In the genomic region with DNA sequence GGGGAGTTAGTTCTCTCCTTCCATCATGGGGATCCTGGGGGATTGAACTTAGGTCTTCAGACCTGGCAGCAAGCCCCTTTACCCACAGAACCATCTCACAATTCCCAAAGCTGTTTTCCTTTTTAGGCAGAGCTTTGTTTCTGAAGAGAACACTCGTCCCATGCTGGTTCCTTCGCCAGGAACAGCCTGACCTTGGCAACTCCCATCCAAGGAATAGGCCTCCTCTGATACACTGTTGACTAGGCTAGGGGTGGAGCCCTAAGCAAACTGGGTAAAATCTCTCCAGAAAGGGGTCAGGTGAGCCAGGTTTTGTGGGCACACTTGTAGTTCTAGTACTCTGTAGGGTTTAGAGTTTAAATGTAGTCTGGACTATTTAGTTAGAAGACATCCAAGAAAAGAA, we compare ENCODE assay signal across 22 mouse cellular contexts. TPM values are rescaled to one million over a fixed set of nuclear protein-coding genes. Genes with fewer than 3 reads are reported as not detected.
DNase-seq lines count a peak whose midpoint lies in the region; TF ChIP-seq lines count a peak whose summit lies in the region.
"Had no signal": no experiment of that assay in that cellular context is flagged by ENCODE, and none has a peak within 500 bp of the region (broad histone marks: within the 10 kb centered on the region; RNA-seq: fewer than 3 reads in every experiment).

No protein-coding gene starts in this region.

- DNase-seq in gastrocnemius, postnatal 25 days, result peak; percentile 42
- no peak for DNase-seq in gastrocnemius, postnatal 10 days
- DNase-seq in ES-E14 (ENCODE audit: low read depth, low spot score), result no peak
- no peak for DNase-seq in kidney, postnatal 14 days
- DNase-seq in layer of hippocampus, adult 9-11 months, result no peak
- DNase-seq: adrenal gland, postnatal 10 days; cerebellum, adult 11-12 months; cerebellum, adult 9-10 months; cerebellum, postnatal 25 days; heart, postnatal 10 days; heart, postnatal 4 days had no signal

- no peak for TF ChIP-seq POLR2A in ES-Bruce4 (IDR thresholded peaks at IDR 0.05; ENCODE audit: insufficient read depth, low read length)

- H3K4me1 ChIP-seq in ES-Bruce4 (ENCODE audit: control insufficient read depth, insufficient read depth, low read length), result peaks cover 1% of the 10 kb centered on the region
- peaks cover 0 to 11% of the 10 kb centered on the region in 2 experiments; a peak in 1 of 4 replicates for H3K4me1 ChIP-seq in ES-E14 (ENCODE audit: control insufficient read depth in 2 of 2, insufficient read depth in 2 of 2, low read length in 2 of 2, poor library complexity in 1 of 2)
- H3K4me1 ChIP-seq: embryonic facial prominence, embryonic 12.5 days; forebrain, embryonic 15.5 days; hindbrain, embryonic 12.5 days had no signal

- H3K9me3 ChIP-seq in ES-Bruce4 (replicated peaks; ENCODE audit: control insufficient read depth, insufficient read depth, low read length, poor library complexity, severe bottlenecking) (peaks cover 5% of the 10 kb centered on the region; the same call in 1 of the 2 replicates), ES-E14 (ENCODE audit: control insufficient read depth, insufficient read depth, low read depth, low read length) (no peaks in the 10 kb centered on the region)
- H3K9me3 ChIP-seq: embryonic facial prominence, embryonic 12.5 days; forebrain, embryonic 15.5 days; hindbrain, embryonic 12.5 days had no signal

- no peak overlapping the region for H3K9ac ChIP-seq in ES-Bruce4 (ENCODE audit: low read depth, poor library complexity, severe bottlenecking)
- peak overlapping the region; percentile 53; the same call in 1 of the 2 replicates for H3K9ac ChIP-seq in ES-E14 (ENCODE audit: insufficient read depth, low read depth, low read length, poor library complexity, severe bottlenecking)
- H3K9ac ChIP-seq: embryonic facial prominence, embryonic 12.5 days; forebrain, embryonic 15.5 days; hindbrain, embryonic 12.5 days had no signal

- TF ChIP-seq CTCF in ES-Bruce4 (IDR thresholded peaks at IDR 0.05; ENCODE audit: low read depth, low read length), result no peak

- no peak for TF ChIP-seq EP300 in ES-Bruce4 (IDR thresholded peaks at IDR 0.05; ENCODE audit: insufficient read depth, low read depth, low read length)

- no peaks in the 10 kb centered on the region for H3K36me3 ChIP-seq in ES-Bruce4 (ENCODE audit: control insufficient read depth, insufficient read depth, low read length, poor library complexity, severe bottlenecking)
- H3K36me3 ChIP-seq in ES-E14 (ENCODE audit: control insufficient read depth, insufficient read depth, low read length, poor library complexity, severe bottlenecking), result no peaks in the 10 kb centered on the region; the same call in 1 of the 2 replicates
- H3K36me3 ChIP-seq in macrophage (ENCODE audit: inconsistent target), result no peaks in the 10 kb centered on the region
- H3K36me3 ChIP-seq: embryonic facial prominence, embryonic 12.5 days; forebrain, embryonic 15.5 days; heart, embryonic 10.5 days; hindbrain, embryonic 12.5 days had no signal

- no peaks in the 10 kb centered on the region for H3K79me2 ChIP-seq in macrophage (ENCODE audit: inconsistent target)

- 85% methylated on average over 2 of the region's 2 CpGs for WGBS in macrophage (ENCODE audit: missing documents)

- no peaks in the 10 kb centered on the region for H3K27me3 ChIP-seq in ES-Bruce4 (ENCODE audit: control insufficient read depth, insufficient read depth, low read length, poor library complexity, severe bottlenecking)
- H3K27me3 ChIP-seq: embryonic facial prominence, embryonic 12.5 days; forebrain, embryonic 15.5 days; hindbrain, embryonic 12.5 days had no signal

- in situ Hi-C loops in ES-E14 (cut with MboI; ENCODE audit: low sequenced_read_pairs in 2 of 2, unreplicated experiment in 2 of 2), result loop anchor here in 1 of 2 experiments (5.0 kb wide), 1 partner anchor 122 kb away; no protein-coding TSS in a partner anchor

- H3K4me3 ChIP-seq in ES-Bruce4 (ENCODE audit: low read depth, low read length) (no peak overlapping the region), ES-E14 (ENCODE audit: insufficient read depth in 1 of 2, low read depth in 1 of 2, low read length in 2 of 2, poor library complexity in 1 of 2, severe bottlenecking in 1 of 2) (no peak overlapping the region), macrophage (ENCODE audit: inconsistent target) (no peak overlapping the region)
- H3K4me3 ChIP-seq: embryonic facial prominence, embryonic 12.5 days; forebrain, embryonic 15.5 days; heart, embryonic 10.5 days; hindbrain, embryonic 12.5 days had no signal

- peak overlapping the region; percentile 65 for H3K27ac ChIP-seq in ES-Bruce4 (ENCODE audit: insufficient read depth, low read length)
- peak overlapping the region; percentile 94 for H3K27ac ChIP-seq in ES-E14 (ENCODE audit: insufficient read depth, low read depth, low read length, poor library complexity, severe bottlenecking)
- peak overlapping the region; percentile 60 for H3K27ac ChIP-seq in macrophage
- H3K27ac ChIP-seq: embryonic facial prominence, embryonic 12.5 days; forebrain, embryonic 15.5 days; heart, embryonic 10.5 days; hindbrain, embryonic 12.5 days had no signal

TF ChIP-seq in ES-E14, 5 proteins besides CTCF, POLR2A, EP300 and RAD21:
- TF ChIP-seq ZC3H11A (IDR thresholded peaks at IDR 0.05; ENCODE audit: borderline replicate concordance, low read depth, low read length) (no peak), ZNF384 (IDR thresholded peaks at IDR 0.05; ENCODE audit: low read depth, low read length) (no peak), CHD2 (IDR thresholded peaks at IDR 0.05; ENCODE audit: low read depth, low read length) (no peak), HCFC1 (IDR thresholded peaks at IDR 0.05; ENCODE audit: borderline replicate concordance, insufficient read depth, low read length) (no peak), MAFK (IDR thresholded peaks at IDR 0.05; ENCODE audit: insufficient read depth, low read depth, low read length) (no peak)
TF ChIP-seq in ES-E14: peak in this region for 0.

RNA-seq across cellular contexts. Expression of a gene that starts 20.6 kb away (rescaled TPM):
- total RNA-seq in gastrocnemius, postnatal 25 days (2021), result not detected
- not detected for total RNA-seq in gastrocnemius, postnatal 10 days (2021)
- polyA plus RNA-seq in ES-Bruce4 (2011; ENCODE audit: insufficient read depth, insufficient read length, low read depth, missing spikeins), result not detected in 2 replicates
- total RNA-seq in ES-E14 (2012; rRNA removed), result not detected in 2 replicates
- total RNA-seq in macrophage (2018; cell fraction: chromatin; rRNA removed), result not detected
- not detected for total RNA-seq in macrophage (2018; cell fraction: cytosol; rRNA removed)
- total RNA-seq in macrophage (2018; cell fraction: nucleus; rRNA removed), result not detected
- polyA plus RNA-seq in macrophage (2018), result not detected in 3 replicates
- total RNA-seq: granulocyte monocyte progenitor cell, adult 5-6 weeks had no signal
- polyA plus RNA-seq: embryonic facial prominence, embryonic 12.5 days; forebrain, embryonic 11.5 days; forebrain, embryonic 15.5 days; frontal cortex, adult 2 months; hindbrain, embryonic 12.5 days; hindbrain, embryonic 16.5 days; inflammation-experienced regulatory T-cells, adult 6 months had no signal

RNA-seq across cellular contexts. Expression of a gene that starts 45.5 kb away (rescaled TPM):
- 10 to 100 TPM; 28.2 to 30.5 TPM for total RNA-seq in gastrocnemius, postnatal 25 days (2021)
- total RNA-seq in gastrocnemius, postnatal 10 days (2021), result 10 to 100 TPM; 52.0 to 58.6 TPM
- polyA plus RNA-seq in ES-Bruce4 (2011; ENCODE audit: insufficient read depth, insufficient read length, low read depth, missing spikeins) (40.0 and 40.7 TPM in 2 replicates), macrophage (2018) (54.5 to 89.1 TPM (median 55.9 TPM) in 3 replicates)
- total RNA-seq in ES-E14 (2012; rRNA removed), result 29.2 and 35.8 TPM in 2 replicates
- 10 to 100 TPM; 21.8 to 67.0 (median 38.1) TPM for total RNA-seq in macrophage (2018; cell fraction: chromatin; rRNA removed)
- total RNA-seq in macrophage (2018; cell fraction: cytosol; rRNA removed), result 100 to 1,000 TPM in 10 of 26 experiments, 10 to 100 TPM in 16; 68.0 to 139 (median 95.9) TPM
- 100 to 1,000 TPM in 19 of 26 experiments, 10 to 100 TPM in 7; 52.3 to 227 (median 128) TPM for total RNA-seq in macrophage (2018; cell fraction: nucleus; rRNA removed)

RNA-seq across cellular contexts. Expression of a gene that starts 48.8 kb away (rescaled TPM):
- total RNA-seq in gastrocnemius, postnatal 25 days (2021), result 100 to 1,000 TPM; 177 to 180 TPM
- 100 to 1,000 TPM; 158 to 160 TPM for total RNA-seq in gastrocnemius, postnatal 10 days (2021)
- polyA plus RNA-seq in ES-Bruce4 (2011; ENCODE audit: insufficient read depth, insufficient read length, low read depth, missing spikeins), result 102 and 106 TPM in 2 replicates
- 77.9 and 99.5 TPM in 2 replicates for total RNA-seq in ES-E14 (2012; rRNA removed)
- 10 to 100 TPM in 25 of 26 experiments, 1 to 10 TPM in 1; 8.9 to 77.4 (median 28.2) TPM for total RNA-seq in macrophage (2018; cell fraction: chromatin; rRNA removed)
- 100 to 1,000 TPM; 140 to 227 (median 185) TPM for total RNA-seq in macrophage (2018; cell fraction: cytosol; rRNA removed)
- 100 to 1,000 TPM in 1 of 26 experiments, 10 to 100 TPM in 25; 22.8 to 106 (median 52.4) TPM for total RNA-seq in macrophage (2018; cell fraction: nucleus; rRNA removed)
- 163 to 229 TPM (median 217 TPM) in 3 replicates for polyA plus RNA-seq in macrophage (2018)

RNA-seq across cellular contexts. Expression of a gene that starts 48.9 kb away (rescaled TPM):
- total RNA-seq in gastrocnemius, postnatal 25 days (2021), result 10 to 100 TPM; 20.4 to 24.0 TPM
- total RNA-seq in gastrocnemius, postnatal 10 days (2021), result 10 to 100 TPM; 33.0 to 33.9 TPM
- polyA plus RNA-seq in ES-Bruce4 (2011; ENCODE audit: insufficient read depth, insufficient read length, low read depth, missing spikeins) (117 and 120 TPM in 2 replicates), macrophage (2018) (121 to 130 TPM (median 127 TPM) in 3 replicates)
- total RNA-seq in ES-E14 (2012; rRNA removed), result 41.5 and 67.5 TPM in 2 replicates
- total RNA-seq in macrophage (2018; cell fraction: chromatin; rRNA removed), result 10 to 100 TPM in 22 of 26 experiments, 1 to 10 TPM in 4; 5.4 to 26.4 (median 16.8) TPM
- 100 to 1,000 TPM in 19 of 26 experiments, 10 to 100 TPM in 7; 88.4 to 123 (median 104) TPM for total RNA-seq in macrophage (2018; cell fraction: cytosol; rRNA removed)
- 10 to 100 TPM; 17.8 to 66.7 (median 41.0) TPM for total RNA-seq in macrophage (2018; cell fraction: nucleus; rRNA removed)
